Mouse (Mus musculus) Muller cell, postnatal 12 days (primary cell): ENCODE measurements around the gene Zfp217.

Experiments
- DNase-seq: peaks from one replicate; pipeline ENCODE4 v3.0.0-alpha.2; 2015; ENCODE audit errors: inconsistent ontology term

Gene Zfp217

DNA sequence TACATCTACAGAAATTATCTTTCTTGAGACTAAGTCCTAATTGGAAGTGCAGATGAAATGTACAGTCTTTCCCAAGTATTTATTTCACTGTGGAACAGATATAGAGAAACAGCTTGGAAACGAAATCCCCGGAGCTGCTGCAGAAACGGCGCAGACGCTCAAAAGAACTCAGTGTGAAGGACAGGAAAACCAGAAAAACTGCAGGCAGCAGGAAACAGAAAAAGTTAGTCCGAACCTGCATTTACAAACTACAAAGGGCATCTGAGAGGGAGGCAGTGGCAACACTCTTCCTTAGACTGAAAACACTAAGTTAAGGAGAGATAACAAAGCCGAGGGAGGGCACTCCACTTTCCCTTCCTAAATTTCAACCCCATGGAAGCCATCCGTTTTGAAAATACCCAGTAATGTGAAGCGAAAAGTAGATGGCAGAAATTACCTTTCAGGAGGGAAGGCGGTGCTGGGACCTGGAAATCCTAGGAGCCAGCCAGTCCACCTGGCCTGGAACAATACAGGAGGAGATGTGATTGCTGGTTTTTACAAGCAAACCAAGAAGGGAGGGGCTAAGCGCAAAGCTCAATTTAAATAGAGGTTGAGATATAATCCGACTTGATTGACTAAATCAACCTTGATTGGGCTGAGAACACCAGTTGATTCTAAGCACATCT, 13.7 kb downstream of the Zfp217 start:
- DNase-seq = no peak

DNA sequence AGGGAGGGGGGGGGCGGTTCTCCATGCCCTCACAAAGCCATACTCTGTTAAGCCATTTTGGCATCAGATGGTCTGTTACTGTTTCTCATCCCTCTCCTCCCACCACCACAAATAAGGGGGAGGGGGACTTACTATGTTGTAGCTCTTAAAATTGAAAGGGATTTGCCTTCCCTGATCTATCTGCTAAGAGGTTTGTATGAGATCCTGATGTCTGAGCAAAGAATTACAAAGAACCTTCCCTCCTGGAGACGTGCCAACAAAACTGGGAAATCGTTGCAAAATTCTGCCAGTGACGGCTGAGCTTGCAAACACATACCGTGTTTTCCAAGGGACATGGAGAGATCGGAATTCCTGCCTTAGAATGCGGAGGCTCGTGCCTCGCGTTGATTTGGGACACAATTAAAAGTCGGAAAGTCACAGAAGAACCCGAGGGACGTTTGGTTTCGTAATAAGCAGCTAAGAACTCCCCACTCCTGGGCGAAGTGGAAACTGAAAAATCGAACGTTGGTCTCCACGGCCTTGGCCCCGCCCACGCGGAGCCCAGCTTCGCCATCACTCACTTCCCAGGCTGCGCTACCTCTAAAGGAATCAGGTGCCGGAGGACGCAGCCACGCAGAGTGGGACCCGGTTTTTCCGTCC, 14.7 kb downstream of the Zfp217 start:
- peak; percentile 91 for DNase-seq

DNA sequence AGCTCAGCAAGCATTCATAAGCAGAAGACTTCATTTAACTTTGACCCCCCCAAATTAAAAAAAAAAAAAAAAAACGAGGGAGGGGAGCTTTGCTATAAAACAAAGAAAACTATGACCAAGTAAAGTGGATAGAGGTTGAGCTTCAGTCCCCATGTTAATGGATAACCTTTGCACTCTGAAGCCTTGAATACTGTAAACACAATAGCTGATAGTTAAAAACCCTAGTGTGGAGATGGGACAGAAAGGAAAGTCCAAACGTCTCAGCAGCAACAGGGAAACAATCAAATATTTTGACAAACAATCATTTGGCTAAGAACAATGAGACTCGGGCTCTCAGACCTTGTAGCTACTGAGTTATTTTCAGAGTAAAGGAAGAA, 15.2 kb downstream of the Zfp217 start:
- no peak for DNase-seq

DNA sequence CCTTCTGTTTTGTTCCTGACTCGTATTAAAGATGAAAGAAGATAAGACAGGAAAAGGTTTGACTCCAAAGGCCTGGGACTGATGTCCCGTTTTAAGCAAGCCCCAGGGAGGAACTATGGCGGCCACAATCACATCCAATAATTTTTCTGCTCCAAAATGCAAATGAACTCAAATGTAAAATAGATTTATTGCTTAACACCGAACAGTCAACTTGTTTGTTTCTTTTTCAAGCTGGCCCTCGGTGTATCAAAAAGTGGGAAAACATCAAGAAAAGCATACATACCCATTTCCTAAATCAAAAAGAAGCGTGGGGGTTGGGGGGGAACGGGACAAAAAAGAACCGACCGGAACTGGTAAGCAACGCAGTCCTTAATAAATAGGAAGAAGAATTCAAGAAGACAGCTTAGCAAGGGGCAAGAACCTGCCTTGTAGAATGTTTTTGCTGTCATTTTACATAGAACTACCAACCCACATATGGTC, 15.9 kb downstream of the Zfp217 start:
- DNase-seq = peak; percentile 39

DNA sequence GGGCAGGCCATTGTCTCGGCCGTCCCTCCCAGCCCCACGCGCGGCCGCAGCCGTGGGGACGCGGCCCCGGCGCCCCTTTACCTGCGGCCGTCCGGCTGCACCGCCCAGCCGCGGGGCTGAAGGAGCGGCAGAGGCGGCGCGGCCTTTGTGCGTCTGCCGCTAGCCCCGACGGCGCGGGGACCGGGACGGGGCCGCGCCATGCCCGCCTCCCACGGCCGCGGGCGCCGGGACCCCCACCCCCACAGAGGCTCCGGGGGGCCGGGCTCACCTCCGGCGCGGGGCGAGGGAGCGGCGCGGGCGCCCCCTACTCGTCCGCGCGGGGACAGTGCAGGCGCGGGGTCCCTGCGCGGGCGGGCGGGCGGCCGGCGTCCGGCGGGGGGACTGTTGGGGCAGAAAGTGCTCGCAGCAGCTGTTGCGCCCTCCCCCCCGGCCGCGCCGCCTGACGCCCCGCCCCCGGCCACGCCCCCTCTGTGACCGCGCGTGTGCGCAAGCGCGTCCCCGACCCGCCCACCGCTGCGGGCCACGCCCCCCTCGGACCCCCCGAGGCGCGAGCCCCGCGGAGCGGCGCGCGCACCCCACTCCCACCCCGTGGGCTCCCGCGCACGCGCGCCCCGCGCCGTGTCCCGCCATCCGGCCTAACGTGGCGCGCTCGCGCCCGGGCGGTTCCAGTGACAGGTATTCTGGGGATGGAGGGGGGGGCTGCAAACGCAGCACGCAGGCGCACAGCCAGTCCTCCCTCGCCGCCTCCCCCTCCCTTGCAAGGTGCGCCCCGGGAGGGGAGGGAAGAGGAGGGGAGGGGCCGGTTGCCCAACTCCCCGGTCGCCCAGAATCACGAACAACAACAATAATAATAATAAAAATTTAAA, 16.9 kb downstream of the Zfp217 start:
- DNase-seq = peak; percentile 90

DNA sequence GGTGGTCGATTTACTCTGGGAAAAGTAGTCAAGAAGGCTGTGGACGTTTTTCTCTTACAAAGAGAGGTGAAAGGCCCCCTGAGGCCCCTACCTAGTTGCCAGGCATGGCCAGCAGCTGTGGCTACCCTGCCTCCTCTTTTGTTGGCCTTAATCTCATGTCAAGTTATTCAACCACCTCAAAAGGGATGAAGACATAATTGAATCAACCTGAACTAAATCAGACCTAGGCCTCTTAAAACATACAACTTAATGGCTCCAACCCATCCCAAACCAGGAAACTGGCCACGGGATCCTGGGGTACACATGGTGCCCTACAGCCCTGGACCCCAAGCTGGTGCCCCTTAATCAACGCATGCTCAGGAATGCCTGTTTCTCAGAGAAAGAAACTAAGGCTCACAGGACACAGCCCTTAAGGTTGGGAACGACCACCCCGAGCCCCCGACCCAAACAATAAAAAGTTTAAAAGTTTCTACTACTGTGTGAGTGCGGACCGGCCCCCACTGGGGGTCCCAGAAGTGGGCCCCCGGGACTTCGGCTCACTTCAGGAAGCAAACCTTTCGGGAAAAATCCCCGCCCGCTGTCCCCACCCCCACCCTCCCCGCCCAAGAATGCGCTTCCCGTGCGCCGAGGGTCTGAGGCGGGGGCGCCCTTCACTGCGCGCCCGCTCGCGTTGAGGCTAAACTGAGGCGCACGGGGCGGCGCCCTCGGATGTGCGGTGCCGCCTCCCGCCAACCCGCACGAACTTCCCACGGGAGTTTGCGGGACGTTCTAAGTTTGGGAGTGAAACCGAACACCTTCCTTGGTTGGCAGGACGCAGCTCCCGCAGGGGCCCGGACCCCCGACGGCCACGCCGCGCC, 17.8 kb downstream of the Zfp217 start:
- peak; percentile 53 for DNase-seq

DNA sequence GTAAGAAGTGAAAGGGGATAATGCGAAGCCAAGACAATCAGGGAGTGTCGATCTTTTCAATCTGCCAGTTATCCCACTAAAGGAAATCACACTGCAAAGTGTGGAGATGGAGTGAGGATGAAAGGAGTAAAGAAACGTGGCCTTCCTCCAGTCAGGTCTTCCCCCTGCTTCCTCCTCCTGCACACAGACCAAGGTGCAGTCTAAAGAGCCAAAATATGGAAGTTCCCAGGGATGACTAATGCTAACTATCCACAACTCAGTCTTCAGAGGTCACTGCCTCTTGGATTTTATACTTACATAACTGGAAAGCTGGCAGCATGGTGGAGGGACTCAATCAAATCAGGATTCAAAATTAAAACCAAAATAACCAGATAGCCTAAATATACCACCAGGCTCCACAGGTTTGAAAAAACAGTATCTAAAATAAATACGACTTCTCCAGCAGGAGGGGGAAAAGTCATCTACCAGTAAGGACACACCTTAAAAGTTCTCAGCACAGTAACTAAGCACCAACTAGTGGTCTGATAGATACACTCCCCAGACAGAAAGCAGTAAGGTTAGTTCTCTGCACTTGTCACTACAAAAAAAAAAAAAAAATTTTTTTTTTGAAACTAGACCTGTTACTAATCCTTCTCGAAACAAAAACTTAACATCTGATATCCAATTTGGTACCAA, 18.5 kb downstream of the Zfp217 start:
- peak; percentile 40 for DNase-seq

DNA sequence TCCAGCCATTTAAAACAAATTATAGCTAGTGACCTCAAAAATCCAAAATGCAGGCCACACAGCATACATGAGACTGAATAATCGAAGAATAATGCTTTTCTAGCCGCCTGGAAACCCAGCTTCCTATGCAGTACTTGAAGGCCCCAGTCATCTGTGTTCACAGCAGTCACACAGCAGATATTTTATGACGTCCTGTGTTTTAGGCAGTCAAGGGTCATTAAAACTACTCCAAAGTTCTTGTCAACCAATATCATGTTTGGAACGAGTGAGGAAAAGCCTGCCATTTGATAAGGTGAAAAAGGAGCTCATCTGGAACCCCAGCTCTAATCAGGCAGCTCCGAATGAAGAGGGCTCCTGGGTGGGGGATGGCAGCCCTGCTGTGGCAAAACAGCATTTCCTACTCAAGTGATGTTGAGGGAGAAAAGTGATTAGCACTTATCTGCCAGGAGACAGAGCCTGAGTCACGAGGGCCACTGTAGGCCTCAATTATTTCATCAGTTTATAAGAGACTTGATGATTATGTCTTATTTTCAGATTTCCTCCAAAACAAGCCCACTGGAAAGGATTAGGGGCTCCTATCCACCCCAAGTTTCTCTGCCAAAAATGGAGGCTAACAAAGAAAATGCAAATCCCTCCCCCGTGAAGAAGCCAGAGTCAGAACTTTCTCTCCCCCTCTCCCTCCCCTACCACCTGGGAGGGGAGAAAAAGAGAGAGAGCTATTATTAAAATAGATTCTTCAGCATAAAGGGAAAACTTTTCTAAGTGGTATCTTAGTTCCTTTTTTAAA, 19.2 kb downstream of the Zfp217 start:
- peak; percentile 23 for DNase-seq

DNA sequence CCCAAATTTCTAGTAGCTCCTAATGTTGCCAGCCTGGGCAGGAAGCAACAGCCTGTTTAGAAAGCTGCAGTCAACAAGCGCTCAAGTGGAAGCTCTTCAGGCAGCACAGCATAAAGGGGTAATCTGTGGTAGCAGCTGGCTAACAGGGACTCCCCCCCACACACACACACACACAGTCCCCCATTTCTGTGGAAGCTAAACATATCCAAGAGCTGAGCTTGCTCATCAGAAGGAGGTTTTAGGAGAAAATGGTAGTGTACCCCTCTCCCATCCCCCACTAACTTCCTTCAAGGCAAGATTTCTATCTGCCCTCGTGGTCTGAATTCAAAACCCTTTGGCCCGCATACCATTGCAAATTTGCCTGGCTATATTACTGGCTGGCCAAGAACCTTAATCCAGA, 20.4 kb downstream of the Zfp217 start:
- DNase-seq = no peak

DNA sequence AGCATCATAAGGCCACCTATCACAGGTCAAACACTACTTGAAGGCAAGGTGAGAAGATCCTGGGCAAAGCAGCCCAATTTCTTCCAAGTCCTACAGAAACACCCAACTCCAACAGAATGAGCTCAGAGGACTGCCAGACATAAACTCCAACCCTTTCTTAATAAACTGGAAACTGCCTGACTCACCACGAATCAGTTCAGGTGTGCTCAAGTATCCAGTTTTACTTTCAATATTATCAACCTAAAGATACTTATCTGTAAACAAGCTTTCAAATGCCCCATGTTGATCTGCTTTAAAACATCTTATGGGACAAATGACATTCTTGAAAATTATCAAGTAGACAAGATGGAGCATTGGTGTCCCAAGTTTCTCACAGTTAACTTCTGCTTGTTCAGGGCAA, 21.6 kb downstream of the Zfp217 start:
- no peak for DNase-seq

DNA sequence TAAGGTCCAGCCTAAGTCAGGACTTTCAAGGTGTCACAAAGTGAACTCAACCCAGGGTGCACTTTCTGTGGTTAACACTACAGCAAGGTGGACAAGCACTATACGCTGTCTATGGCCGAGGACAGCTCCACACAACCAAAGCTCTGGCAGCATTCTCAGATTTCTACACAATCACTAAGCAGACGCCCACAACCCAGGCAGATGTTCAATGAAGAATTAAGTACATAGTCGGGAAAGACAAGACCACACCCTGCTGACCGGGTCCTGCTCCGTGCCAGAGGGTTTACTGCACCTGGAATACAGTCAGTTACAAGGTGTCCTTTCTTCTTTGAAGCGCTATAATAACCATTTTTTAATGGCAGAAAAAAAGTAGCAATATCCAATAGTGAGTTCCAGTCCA, 25.7 kb downstream of the Zfp217 start:
- DNase-seq = no peak

DNA sequence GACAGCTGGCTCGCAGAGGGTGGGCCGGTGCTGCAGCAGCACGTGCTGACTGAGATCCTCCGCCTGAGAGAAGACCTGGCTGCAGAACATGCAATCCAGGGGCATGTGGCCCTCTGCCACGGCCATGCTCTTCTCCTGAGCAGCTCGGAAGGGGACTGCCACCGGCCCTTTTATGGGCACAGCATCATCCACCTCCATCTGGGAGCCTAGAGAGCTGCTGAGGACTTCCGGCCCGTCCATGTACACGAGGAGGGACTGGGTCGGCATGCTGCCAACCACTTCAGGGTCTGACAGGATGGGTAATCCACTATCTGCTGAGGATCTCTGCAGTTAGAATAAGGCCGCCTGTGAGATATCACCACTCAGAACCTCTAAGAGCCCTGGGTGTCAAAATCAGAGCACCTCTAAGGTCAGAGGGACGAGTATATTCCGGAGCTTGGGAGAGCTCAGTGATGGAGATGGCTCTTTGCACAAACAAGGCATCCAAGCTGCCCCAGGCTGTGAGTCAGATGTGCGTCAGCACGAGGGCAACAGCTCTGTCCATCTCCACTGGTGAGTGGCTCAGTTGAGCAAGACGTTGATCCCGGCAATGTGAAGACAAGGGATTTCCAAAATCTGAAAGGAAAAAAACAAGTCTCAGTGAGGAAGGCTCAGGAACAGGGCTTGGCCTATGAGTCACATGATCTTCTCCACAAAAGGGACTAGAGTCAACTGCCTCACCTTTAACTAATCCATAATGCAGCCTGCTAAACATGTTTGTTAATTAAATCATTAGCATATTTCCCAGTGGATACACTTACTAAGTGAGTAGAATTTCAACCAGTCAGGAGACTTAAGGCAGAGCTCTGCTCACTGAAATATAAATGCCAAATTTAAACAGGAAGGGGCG, 27.5 kb downstream of the Zfp217 start:
- DNase-seq = no peak

DNA sequence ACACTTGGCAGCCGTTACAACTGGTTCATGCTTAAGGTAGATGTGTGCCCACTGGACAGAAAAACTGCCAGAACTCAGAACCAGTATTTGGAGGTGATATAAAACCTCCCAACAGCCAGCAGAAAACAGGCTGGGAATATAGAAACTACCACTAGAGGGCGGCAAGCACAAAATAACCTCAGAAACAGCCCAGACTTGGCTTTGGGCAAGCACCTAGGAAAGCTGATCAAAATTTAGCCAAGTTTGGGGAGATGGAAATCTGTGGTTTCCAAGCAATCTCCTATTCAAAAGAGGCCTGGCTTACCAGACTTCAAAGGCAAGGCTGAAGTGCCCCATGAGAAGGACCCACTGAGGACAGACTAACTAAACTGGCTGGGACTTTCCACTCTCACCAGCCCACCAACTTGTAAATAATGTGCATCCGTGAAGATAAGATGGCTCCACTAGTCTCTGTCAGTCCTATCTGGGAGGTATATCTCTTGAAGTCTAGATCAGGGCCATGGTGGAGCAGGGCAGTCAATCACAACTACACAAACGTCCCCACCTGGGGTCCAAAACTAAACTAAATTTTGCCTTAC, 31.1 kb downstream of the Zfp217 start:
- peak; percentile 62 for DNase-seq

DNA sequence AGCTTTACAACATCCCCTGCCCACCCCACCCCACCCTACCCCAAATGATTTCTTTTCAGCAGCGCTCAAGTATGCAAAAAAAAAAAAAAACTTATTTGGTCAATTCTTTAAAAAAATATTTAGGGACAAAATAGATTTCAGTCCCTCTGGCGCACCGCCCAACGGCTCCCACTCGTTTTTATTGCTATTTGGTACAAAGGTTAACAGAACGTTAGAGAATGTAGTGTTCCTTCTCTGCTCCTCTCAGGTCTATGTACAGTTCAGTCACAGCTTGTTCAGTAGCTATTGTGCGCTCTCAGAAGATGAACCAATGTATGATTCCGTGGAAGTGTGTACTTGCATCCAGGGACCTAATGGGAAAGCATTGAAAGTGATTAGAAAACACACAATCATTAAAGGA, 37.6 kb downstream of the Zfp217 start:
- DNase-seq = no peak

DNA sequence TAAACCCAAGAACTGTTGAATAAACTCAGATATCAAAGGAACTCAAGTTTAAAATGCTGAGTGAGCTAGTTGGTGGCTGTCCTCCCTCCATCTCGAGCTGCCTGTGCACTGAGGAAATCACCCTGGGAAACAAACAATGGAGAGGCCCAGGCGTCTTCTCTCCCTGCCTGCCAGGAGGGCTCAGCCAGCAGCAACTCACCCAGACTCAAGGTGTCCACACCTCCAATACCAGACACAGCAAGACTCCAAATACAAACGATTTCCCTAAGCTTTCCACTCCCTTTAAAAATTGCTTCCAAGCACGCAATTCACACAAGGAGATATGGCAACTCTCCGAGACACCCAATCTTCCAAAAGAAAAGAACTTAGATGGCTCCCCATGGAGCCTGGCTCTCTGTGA, 38.4 kb downstream of the Zfp217 start:
- DNase-seq = no peak

DNA sequence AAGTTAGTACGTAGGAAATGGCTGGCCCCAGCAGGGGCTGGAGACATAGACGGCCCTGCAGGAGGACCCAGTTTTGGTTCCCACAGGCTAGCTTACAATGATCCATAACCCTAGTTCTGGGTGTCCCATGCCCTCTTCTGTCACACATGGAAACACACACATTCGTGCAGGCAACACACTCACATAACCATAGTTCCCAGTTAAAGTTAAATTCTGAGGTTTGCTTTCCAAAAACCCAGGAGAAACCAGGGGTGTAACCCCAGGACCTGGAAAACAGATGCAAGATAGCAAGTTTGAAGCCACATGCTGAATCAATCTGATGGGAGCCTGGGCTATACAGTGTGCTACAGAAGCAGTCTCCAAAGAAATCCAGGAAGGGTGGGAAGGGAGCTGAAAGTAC, 40.1 kb downstream of the Zfp217 start:
- no peak for DNase-seq

DNA sequence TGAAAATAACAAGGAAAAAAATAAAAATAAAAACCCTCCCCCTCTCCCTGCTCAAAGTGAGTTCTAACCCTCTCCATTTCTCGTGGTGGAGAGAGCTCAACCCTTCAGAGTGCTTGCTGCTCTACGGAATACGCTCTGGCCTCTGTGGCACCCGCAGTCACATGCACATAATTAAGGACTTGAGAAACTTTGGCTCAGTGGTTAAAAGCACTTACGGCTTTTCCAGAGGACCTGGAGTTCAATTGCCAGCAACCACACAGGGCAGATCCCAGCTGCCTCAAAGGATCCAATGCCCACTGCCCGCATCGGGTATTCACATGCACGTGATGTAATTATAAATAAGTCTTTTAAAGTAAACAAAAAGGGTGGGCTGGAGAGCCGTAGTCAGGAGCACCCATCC, 41.9 kb downstream of the Zfp217 start:
- DNase-seq = no peak

DNA sequence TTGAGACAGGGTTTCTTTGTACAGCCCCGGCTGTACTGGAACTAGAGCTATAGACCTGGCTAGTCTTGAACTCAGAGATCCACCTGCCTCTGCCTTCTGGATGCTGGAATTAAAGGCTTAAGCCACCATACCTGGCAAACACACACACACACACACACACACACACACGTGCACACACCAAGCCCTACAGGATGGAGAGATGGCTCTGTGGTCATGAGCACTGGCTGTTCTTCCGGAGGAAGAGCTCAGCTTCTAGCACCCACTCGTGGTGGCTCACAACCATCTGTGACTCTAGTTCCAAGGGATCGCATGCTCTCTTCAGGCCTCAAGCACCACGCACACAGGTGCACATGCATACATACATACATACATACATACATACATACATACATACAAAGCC, 43.5 kb downstream of the Zfp217 start:
- DNase-seq = no peak

DNA sequence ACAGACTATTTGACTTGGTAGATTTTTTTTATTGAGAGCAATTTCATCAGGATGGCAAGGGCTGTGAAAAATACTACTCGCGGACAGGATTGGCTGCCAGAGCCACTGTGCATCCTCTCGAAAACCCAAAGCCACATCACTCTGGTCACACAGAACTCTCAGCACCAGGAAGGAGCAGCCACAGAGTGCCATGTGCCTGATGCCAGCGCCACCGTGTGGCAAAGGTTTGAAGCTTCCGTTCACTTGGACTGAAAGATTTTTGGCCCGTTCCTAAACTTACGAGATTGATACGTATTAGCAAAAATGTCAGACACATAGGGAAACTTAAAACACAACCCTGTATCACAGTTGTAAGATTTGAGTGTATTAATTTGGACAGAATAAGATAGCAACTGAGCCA, 44.1 kb downstream of the Zfp217 start:
- no peak for DNase-seq
